Mouse (Mus musculus) CH12.LX (cell line): ENCODE data around the gene Irf2. TPM values are rescaled to one million over a fixed set of nuclear protein-coding genes. Genes with fewer than 3 reads are reported as not detected.

ENCODE experiments used
- DNase-seq: peaks from one replicate; pipeline ENCODE4 v3.0.0-alpha.2; 2013; ENCODE audit errors: extremely low read depth
- H3K27ac ChIP-seq: 2 replicates; pipeline ENCODE4 v1.5.1; 2012; ENCODE audit warnings: low read depth, mild to moderate bottlenecking, control low read depth, moderate library complexity; ENCODE audit not compliant: insufficient read depth
- H3K27me3 ChIP-seq: replicated peaks from 2 replicates; pipeline ENCODE3; 2012; ENCODE audit warnings: inconsistent platforms
- H3K36me3 ChIP-seq, 2 experiments: replicated peaks in 1 of 2; 2 replicates each; pipeline versions ENCODE3 to v1.6.1; 2012; ENCODE audit warnings: inconsistent platforms in 1 of 2, low read length in 1 of 2, mild to moderate bottlenecking in 1 of 2, mixed read lengths in 1 of 2, moderate library complexity in 1 of 2; ENCODE audit not compliant: control insufficient read depth in 1 of 2, insufficient read depth in 1 of 2
- H3K4me1 ChIP-seq, 2 experiments: 2 replicates each; pipeline ENCODE4 v1.6.1; 2012; ENCODE audit warnings: inconsistent platforms in 1 of 2, moderate library complexity in 1 of 2; ENCODE audit not compliant: insufficient read depth in 2 of 2, control insufficient read depth in 1 of 2
- H3K4me2 ChIP-seq: 2 replicates; pipeline ENCODE4 v1.6.1; 2012; ENCODE audit warnings: low read depth, mild to moderate bottlenecking, control low read depth; ENCODE audit not compliant: poor library complexity, insufficient read depth, severe bottlenecking
- H3K4me3 ChIP-seq, 3 experiments: fragments of 150-350 bp in 1 of 3; sonication (generic) in 1 of 3; replicated peaks in 1 of 3; 2 replicates each; pipeline versions ENCODE3 to v1.5.1; 2011 to 2012; ENCODE audit warnings: low read depth in 2 of 3, low read length in 2 of 3, mild to moderate bottlenecking in 2 of 3, moderate library complexity in 2 of 3, control low read depth in 1 of 3, improper control_type of control experiment in 1 of 3, inconsistent platforms in 1 of 3, mixed read lengths in 1 of 3; ENCODE audit not compliant: poor library complexity in 1 of 3
- H3K79me2 ChIP-seq: replicated peaks from 2 replicates; pipeline ENCODE4 v1.6.1; 2012; ENCODE audit warnings: mild to moderate bottlenecking, moderate library complexity; ENCODE audit not compliant: control insufficient read depth, poor library complexity, insufficient read depth, severe bottlenecking; ENCODE audit errors: extremely low read depth
- H3K9ac ChIP-seq: 2 replicates; pipeline ENCODE4 v1.6.1; 2012; ENCODE audit warnings: low read depth, mild to moderate bottlenecking, control low read depth, moderate library complexity; ENCODE audit not compliant: insufficient read depth
- H3K9me3 ChIP-seq: replicated peaks from 2 replicates; pipeline ENCODE3; 2012; ENCODE audit warnings: low read length, inconsistent platforms, mixed read lengths
- CHD2 ChIP-seq: IDR thresholded peaks from 2 replicates; pipeline ENCODE4 v1.6.1; 2011; ENCODE audit warnings: low read length, improper control_type of control experiment
- E2F4 ChIP-seq: IDR thresholded peaks from 2 replicates; pipeline ENCODE4 v1.6.1; 2011; ENCODE audit warnings: low read depth, low read length, improper control_type of control experiment; ENCODE audit not compliant: insufficient replicate concordance
- ETS1 ChIP-seq: conservative IDR thresholded peaks from 2 replicates; pipeline ENCODE4 v1.6.1; 2012; ENCODE audit warnings: low read depth, mild to moderate bottlenecking, inconsistent platforms, low read length, improper control_type of control experiment, moderate library complexity
- GABPA ChIP-seq: IDR thresholded peaks from 2 replicates; pipeline ENCODE4 v1.6.1; 2012; ENCODE audit warnings: low read depth, low read length, improper control_type of control experiment, inconsistent platforms; ENCODE audit not compliant: insufficient replicate concordance
- IRF4 ChIP-seq: IDR thresholded peaks from 2 replicates; pipeline ENCODE4 v1.6.1; 2014; ENCODE audit warnings: low read depth, mild to moderate bottlenecking, inconsistent platforms, low read length, improper control_type of control experiment
- KAT2A ChIP-seq: IDR thresholded peaks from 2 replicates; pipeline ENCODE4 v1.6.1; 2012; ENCODE audit warnings: low read length, improper control_type of control experiment, inconsistent platforms; ENCODE audit not compliant: insufficient replicate concordance
- MAFK ChIP-seq: IDR thresholded peaks from 2 replicates; pipeline ENCODE4 v1.6.1; 2011; ENCODE audit warnings: low read length, improper control_type of control experiment; ENCODE audit not compliant: insufficient replicate concordance
- MEF2A ChIP-seq: IDR thresholded peaks from 2 replicates; pipeline ENCODE4 v1.6.1; 2014; ENCODE audit warnings: low read depth, mild to moderate bottlenecking, inconsistent platforms, low read length, improper control_type of control experiment, borderline replicate concordance
- MXI1 ChIP-seq: IDR thresholded peaks from 2 replicates; pipeline ENCODE4 v1.6.1; 2011; ENCODE audit warnings: mild to moderate bottlenecking, low read depth, low read length, improper control_type of control experiment
- MYC ChIP-seq: IDR thresholded peaks from 2 replicates; pipeline ENCODE4 v1.6.1; 2011; ENCODE audit warnings: low read depth, mild to moderate bottlenecking, improper control_type of control experiment, low read length
- PAX5 ChIP-seq: IDR thresholded peaks from 2 replicates; pipeline ENCODE4 v1.6.1; 2012; ENCODE audit warnings: low read length, inconsistent platforms, mixed read lengths
- POLR2AphosphoS2 ChIP-seq: IDR thresholded peaks from 2 replicates; pipeline ENCODE4 v1.6.1; 2011; ENCODE audit warnings: low read depth, low read length, improper control_type of control experiment
- RAD21 ChIP-seq: IDR thresholded peaks from 2 replicates; pipeline ENCODE4 v1.6.1; 2011; ENCODE audit warnings: low read depth, mild to moderate bottlenecking, low read length, improper control_type of control experiment, moderate library complexity
- UBTF ChIP-seq: IDR thresholded peaks from 2 replicates; pipeline ENCODE4 v1.6.1; 2012; ENCODE audit warnings: low read depth, mild to moderate bottlenecking, inconsistent platforms, low read length, improper control_type of control experiment, moderate library complexity
- ZMIZ1 ChIP-seq: IDR thresholded peaks from 2 replicates; pipeline ENCODE4 v1.6.1; 2012; ENCODE audit warnings: low read depth, mild to moderate bottlenecking, inconsistent platforms, low read length, improper control_type of control experiment
- dilution Hi-C: fragments of 300-500 bp; cut with MboI; formaldehyde crosslinking; loops from 2 replicates; pipeline ENCODE4 v1.14.3; 2020; ENCODE audit warnings: low sequenced_read_pairs; ENCODE audit not compliant: extremely low pct_unique_long_range_greater_than_20kb, extremely low pct_ligation_motif_present
- in situ Hi-C: fragments of 300-500 bp; cut with MboI; formaldehyde crosslinking; loops from 3 replicates; pipeline ENCODE4 v1.14.3; 2019; ENCODE audit warnings: low sequenced_read_pairs, low pct_ligation_motif_present, low pct_unique_long_range_greater_than_20kb, mixed read lengths
- polyA plus RNA-seq: library from polyadenylated mRNA; unstranded; fragments of >175 nt; gene quantifications from 2 replicates; pipeline ENCODE4 v1.2.1, GENCODE M21; 2012; ENCODE audit warnings: low read depth; ENCODE audit not compliant: insufficient read length
- total RNA-seq, 2 experiments: library from RNA; depleted of rRNA; stranded (reverse); fragments of 300-350 nt in 1 of 2; fragments of >200 nt in 1 of 2; gene quantifications; 2 replicates each; pipeline ENCODE4 v1.2.3; 2012 to 2014

The Irf2 gene
- total and polyA plus RNA-seq, 3 experiments: 7.1 to 37.4 (median 10.2) TPM

DNA sequence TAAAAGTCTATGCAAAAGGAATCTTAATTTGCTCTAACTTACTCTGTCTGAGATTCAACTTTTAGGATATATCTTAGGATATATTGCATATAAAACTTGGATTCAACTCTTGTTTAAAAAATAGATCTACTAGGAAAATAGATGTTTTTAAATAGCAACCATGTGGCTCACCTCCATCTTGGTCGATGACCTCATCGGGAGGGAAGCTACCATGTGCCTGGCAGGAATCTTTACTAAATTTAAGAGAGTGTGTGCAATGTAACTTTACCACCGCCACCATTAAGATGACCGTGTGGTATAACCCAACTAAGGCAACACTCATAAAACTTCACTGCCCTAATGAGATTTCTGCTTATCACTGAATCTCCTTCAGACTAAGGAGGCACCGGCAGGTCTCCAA lies 14.8 kb downstream of the Irf2 start:
- H3K4me1 ChIP-seq: peaks cover 12 to 53% of the 10 kb centered on the region in 2 experiments
- no peak overlapping the region for H3K9ac ChIP-seq
- no peaks in the 10 kb centered on the region for H3K27me3 ChIP-seq
- no peak for TF ChIP-seq RAD21
- no peak for TF ChIP-seq GABPA
- TF ChIP-seq MEF2A: no peak
- TF ChIP-seq POLR2AphosphoS2: no peak
- TF ChIP-seq ZMIZ1: no peak
- no peak for TF ChIP-seq ETS1
- TF ChIP-seq MYC: no peak
- TF ChIP-seq IRF4: no peak
- TF ChIP-seq PAX5: no peak
- no peak for TF ChIP-seq MXI1
- TF ChIP-seq CHD2: no peak
- TF ChIP-seq MAFK: no peak
- no peak for TF ChIP-seq E2F4
- no peak for DNase-seq
- H3K27ac ChIP-seq: no peak overlapping the region
- H3K79me2 ChIP-seq: peaks cover 70% of the 10 kb centered on the region
- in situ Hi-C loops: no loop called here
- H3K9me3 ChIP-seq: no peaks in the 10 kb centered on the region
- peaks cover 7 to 51% of the 10 kb centered on the region in 2 experiments for H3K36me3 ChIP-seq
- no peak overlapping the region for H3K4me3 ChIP-seq
- no peak overlapping the region for H3K4me2 ChIP-seq
- dilution Hi-C loops: no loop called here

DNA sequence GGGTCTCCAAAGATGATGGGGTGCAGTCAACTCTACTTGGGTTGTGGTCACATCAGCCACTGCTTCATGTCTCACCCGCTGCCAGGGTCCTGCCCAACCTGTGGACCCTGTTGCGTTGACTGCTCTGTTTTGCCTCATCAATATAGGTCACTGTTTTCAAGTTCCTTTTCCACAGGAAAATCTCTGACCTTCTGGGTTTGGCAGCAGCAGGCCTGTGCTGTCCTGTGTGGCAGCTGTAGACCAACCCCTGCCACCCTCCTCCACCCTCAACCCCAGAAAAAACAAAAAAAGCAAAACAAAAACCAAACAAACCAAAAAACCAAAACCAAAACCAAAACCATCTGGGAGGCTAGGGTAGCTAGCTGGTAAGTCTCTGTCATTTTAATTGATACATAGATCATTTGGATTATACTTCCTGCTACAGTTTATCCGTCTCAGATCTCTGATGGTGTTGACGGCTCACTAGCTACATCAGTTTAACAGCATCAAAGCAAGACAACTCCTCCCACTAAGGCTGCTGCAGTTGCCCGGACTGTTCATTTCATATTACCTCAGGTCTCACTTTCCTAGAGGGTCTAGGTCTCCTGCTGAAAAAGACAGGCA lies 16.3 kb downstream of the Irf2 start:
- TF ChIP-seq UBTF (no peak), KAT2A (no peak), IRF4 (no peak)
- TF ChIP-seq, all 38 proteins: peak for 0
- in situ Hi-C loops (no loop called here), dilution Hi-C loops (no loop called here)
- no peaks in the 10 kb centered on the region for H3K9me3 ChIP-seq
- no peak overlapping the region for H3K4me2 ChIP-seq
- no peaks in the 10 kb centered on the region for H3K27me3 ChIP-seq
- H3K79me2 ChIP-seq: peaks cover 68% of the 10 kb centered on the region
- H3K4me3 ChIP-seq: no peak overlapping the region
- H3K36me3 ChIP-seq: peaks cover 13 to 55% of the 10 kb centered on the region in 2 experiments
- H3K9ac ChIP-seq: no peak overlapping the region
- DNase-seq: no peak
- peaks cover 16 to 51% of the 10 kb centered on the region in 2 experiments for H3K4me1 ChIP-seq
- no peak overlapping the region for H3K27ac ChIP-seq
